Mouse (Mus musculus) bone marrow macrophage, adult 2 months (primary cell): ENCODE results near the gene Gp6.
A peak's percentile ranks its signal among the peaks of the same experiment; 100 is the strongest.

ENCODE experiments used
- CTCF ChIP-seq: IDR thresholded peaks from 2 replicates; pipeline ENCODE4 v1.5.1; 2012; ENCODE audit warnings: low read depth, mild to moderate bottlenecking, low read length, moderate library complexity
- POLR2A ChIP-seq: IDR thresholded peaks from 2 replicates; pipeline ENCODE4 v1.6.1; 2012; ENCODE audit warnings: mild to moderate bottlenecking, low read depth, low read length, borderline replicate concordance

- TF ChIP-seq POLR2A = no peak
- peak; percentile 90 for TF ChIP-seq CTCF
Observed at GRCm38 (mm10) chr7:4427161-4427912, 29.8 kb upstream of the Gp6 start.
